Mouse (Mus musculus) spleen, adult 2 months (tissue): Measurements from ENCODE around the gene Swap70. TPM values are rescaled to one million over a fixed set of nuclear protein-coding genes. Genes with fewer than 3 reads are reported as not detected.

ENCODE experiments used
- DNase-seq, 2 experiments: peaks; one replicate each; pipeline versions ENCODE4 v3.0.0 to v3.0.0-alpha.2; 2012 to 2021; ENCODE audit warnings: low spot score in 2 of 2, low read depth in 1 of 2
- H3K27ac ChIP-seq: fragments of 200-500 bp; 2 replicates; pipeline ENCODE4 v1.5.1; 2012; ENCODE audit warnings: low read length, inconsistent platforms; ENCODE audit not compliant: insufficient read depth
- H3K27me3 ChIP-seq: fragments of 200-500 bp; 2 replicates; pipeline ENCODE4 v1.6.1; 2012; ENCODE audit warnings: mild to moderate bottlenecking, moderate library complexity, low read length, inconsistent platforms; ENCODE audit not compliant: control insufficient read depth, insufficient read depth
- H3K36me3 ChIP-seq: fragments of 200-500 bp; 2 replicates; pipeline ENCODE4 v1.6.1; 2012; ENCODE audit warnings: mild to moderate bottlenecking, low read length, inconsistent platforms; ENCODE audit not compliant: control insufficient read depth, insufficient read depth
- H3K4me1 ChIP-seq: fragments of 200-500 bp; 2 replicates; pipeline ENCODE4 v1.6.1; 2011; ENCODE audit warnings: inconsistent platforms; ENCODE audit not compliant: control insufficient read depth, insufficient read depth, insufficient read length
- H3K4me3 ChIP-seq: fragments of 200-500 bp; 2 replicates; pipeline ENCODE4 v1.5.1; 2011; ENCODE audit warnings: mild to moderate bottlenecking, inconsistent platforms; ENCODE audit not compliant: insufficient read depth, insufficient read length; ENCODE audit errors: extremely low read depth
- CTCF ChIP-seq: fragments of 200-500 bp; IDR thresholded peaks from 2 replicates; pipeline ENCODE4 v1.5.1; 2011; ENCODE audit warnings: mild to moderate bottlenecking, inconsistent platforms; ENCODE audit not compliant: insufficient read depth, insufficient read length, insufficient replicate concordance; ENCODE audit errors: extremely low read depth
- POLR2A ChIP-seq: fragments of 200-500 bp; IDR thresholded peaks from 2 replicates; pipeline ENCODE4 v1.6.1; 2011; ENCODE audit warnings: low read depth, low read length, inconsistent platforms
- WGBS: fragments of 180-500 bp; shearing (Covaris S2); methylation state at CpG from one replicate; pipeline ENCODE4 v1.1.7; 2018; 5-methylcytosine and 5-hydroxymethylcytosine counted together
- polyA plus RNA-seq: library from polyadenylated mRNA; depleted of rRNA; stranded (reverse); fragments of >200 nt; gene quantifications from 2 replicates; pipeline ENCODE4 v1.2.3, GENCODE M21; 2012

Gene Swap70
- polyA plus RNA-seq, 1 experiment, result 69.7 TPM

- no peaks in the 10 kb centered on the region for H3K27me3 ChIP-seq
- H3K36me3 ChIP-seq, result no peaks in the 10 kb centered on the region
- peak overlapping the region; percentile 64 for H3K27ac ChIP-seq
- 28% methylated on average over 9 of the region's 9 CpGs for WGBS
- TF ChIP-seq POLR2A (no peak), CTCF (no peak)
- H3K4me1 ChIP-seq, result peaks cover 2% of the 10 kb centered on the region; the same call in 1 of the 2 replicates
- no peak overlapping the region for H3K4me3 ChIP-seq
- peak in 1 of 2 experiments; percentile 9 for DNase-seq
These were observed 92.0 kb downstream of the Swap70 start for GRCm38 (mm10) chr7:110313392-110314055.

DNA sequence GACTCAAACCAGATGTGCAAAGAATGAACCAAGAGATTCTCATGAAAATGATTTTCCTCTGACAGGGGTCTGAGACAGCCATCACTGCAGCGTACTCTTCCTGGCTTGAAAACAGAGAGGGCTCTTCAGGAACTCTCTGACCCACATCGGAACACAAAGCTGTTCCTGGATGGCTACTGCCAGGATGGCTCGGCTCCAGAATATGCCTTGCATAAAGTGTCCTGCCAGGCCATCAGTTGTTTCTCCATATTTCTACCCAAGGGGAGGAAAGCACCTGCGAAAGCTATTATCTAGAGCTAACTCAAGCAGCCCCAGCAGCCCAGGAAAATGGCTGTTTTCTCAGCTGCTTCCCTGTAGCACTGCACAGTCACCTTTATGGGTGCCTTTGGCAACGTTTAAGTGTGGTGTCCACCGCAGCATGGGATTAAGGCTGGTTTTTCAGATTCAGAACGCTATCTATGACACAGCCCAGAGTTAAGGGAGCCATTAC is 92.9 kb downstream of the Swap70 start:
- Histone ChIP-seq H3K36me3 (no peaks in the 10 kb centered on the region), H3K27me3 (no peaks in the 10 kb centered on the region), H3K4me1 (peaks cover 2% of the 10 kb centered on the region; the same call in 1 of the 2 replicates), H3K4me3 (no peak overlapping the region), H3K27ac (no peak overlapping the region)
- 88% methylated on average over 7 of the region's 7 CpGs for WGBS
- no peak for TF ChIP-seq POLR2A
- TF ChIP-seq CTCF, result no peak
- DNase-seq, result no peak

DNA sequence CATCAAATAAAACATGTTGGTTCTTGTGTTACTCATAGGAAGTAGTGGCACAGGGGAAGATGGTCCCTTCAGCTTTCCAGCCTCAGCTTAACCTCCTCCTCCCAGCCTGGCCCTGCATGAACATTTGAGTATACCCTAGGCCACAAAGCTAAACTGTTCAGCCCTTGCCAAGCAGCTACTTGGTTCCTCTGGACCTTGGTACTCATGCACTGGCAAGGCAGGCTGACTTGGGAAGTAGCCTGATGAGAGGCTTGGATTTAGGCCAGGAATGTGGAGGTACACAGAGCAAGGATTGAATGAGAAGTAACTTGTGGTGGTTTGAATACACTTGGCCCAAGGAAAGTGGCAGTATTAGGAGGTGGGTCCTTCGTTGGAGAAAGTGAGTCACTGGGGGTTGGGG is 93.8 kb downstream of the Swap70 start:
- 88% methylated on average over 1 of the region's 1 CpGs for WGBS
- peaks cover 2% of the 10 kb centered on the region; the same call in 1 of the 2 replicates for H3K4me1 ChIP-seq
- no peak overlapping the region for H3K4me3 ChIP-seq
- no peaks in the 10 kb centered on the region for H3K27me3 ChIP-seq
- no peak for DNase-seq
- TF ChIP-seq POLR2A, result no peak
- TF ChIP-seq CTCF, result no peak
- H3K36me3 ChIP-seq, result no peaks in the 10 kb centered on the region
- no peak overlapping the region for H3K27ac ChIP-seq

DNA sequence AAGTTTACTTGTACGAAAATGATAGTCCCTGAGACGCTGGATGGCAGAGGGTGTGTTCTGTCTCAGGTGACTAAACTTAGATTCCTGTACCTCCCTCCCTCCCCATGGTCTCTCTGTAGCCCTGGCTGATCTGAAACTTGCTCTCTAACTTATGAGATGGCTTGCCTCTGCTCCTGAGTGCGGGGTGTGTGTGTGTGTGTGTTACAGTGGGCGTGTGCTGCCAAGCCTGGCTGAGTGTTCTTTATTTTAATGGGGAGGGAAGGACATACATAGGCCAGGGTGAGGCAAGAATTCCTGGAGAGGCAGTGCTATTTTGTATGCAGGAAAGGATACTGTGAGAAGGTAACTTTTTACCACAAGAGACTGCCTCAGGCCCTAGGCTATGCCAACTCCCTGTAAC is 95.9 kb downstream of the Swap70 start:
- 87% methylated on average over 4 of the region's 4 CpGs for WGBS
- Histone ChIP-seq H3K4me1 (peaks cover 2% of the 10 kb centered on the region; the same call in 1 of the 2 replicates), H3K36me3 (no peaks in the 10 kb centered on the region), H3K27me3 (no peaks in the 10 kb centered on the region), H3K4me3 (no peak overlapping the region), H3K27ac (no peak overlapping the region)
- DNase-seq, result no peak
- TF ChIP-seq CTCF, result no peak
- TF ChIP-seq POLR2A, result no peak

DNA sequence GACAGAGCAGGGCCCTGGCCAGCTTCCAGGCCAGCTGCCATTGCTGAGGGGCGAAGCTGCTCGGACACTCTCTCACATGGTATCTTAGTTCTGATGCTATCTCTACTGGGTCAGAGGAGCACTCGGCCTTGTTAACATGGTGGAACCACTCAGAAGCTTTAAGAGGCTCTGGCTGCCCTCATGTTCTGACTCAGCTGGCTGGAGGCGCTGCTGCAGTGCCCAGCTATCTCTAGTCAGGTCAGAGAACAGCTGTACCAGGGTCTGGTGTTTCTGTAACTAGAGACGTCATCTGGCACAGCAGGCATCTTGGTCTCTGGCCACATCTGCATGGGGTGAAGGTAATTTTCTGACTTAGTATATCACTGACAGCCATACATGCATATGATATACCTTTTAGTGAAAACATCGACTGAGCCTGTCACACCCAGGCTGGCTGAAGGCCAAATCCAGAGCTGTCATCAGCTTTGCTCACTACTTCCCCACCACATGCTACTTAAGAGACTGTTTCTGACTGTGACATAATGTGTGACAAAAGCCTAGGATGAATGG is 97.5 kb downstream of the Swap70 start:
- H3K4me1 ChIP-seq, result no peaks in the 10 kb centered on the region
- WGBS, result 69% methylated on average over 6 of the region's 6 CpGs
- H3K27me3 ChIP-seq, result no peaks in the 10 kb centered on the region
- H3K36me3 ChIP-seq, result no peaks in the 10 kb centered on the region
- H3K27ac ChIP-seq, result no peak overlapping the region
- DNase-seq, result no peak
- no peak overlapping the region for H3K4me3 ChIP-seq
- TF ChIP-seq POLR2A (no peak), CTCF (no peak)

DNA sequence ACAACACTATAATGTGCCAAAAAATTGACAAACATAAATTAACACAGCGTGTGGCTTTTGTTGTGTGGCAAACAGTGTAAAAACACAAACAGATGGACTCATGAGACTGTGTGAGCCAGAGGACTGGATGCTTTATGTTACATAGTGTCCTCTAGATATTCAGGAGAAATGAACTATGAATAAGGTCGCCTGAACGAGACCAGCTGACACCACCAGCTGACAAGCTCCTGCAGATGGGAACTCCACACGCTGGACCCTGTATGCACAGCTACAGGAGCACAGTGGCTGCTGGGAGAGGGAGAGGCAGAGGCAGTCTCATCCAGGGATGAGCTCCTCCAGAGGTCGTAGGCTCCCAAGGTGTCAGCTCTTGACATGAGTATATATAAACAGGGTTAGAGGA is 99.6 kb downstream of the Swap70 start:
- no peaks in the 10 kb centered on the region for H3K4me1 ChIP-seq
- DNase-seq, result no peak
- H3K4me3 ChIP-seq, result no peak overlapping the region
- no peaks in the 10 kb centered on the region for H3K27me3 ChIP-seq
- TF ChIP-seq CTCF (no peak), POLR2A (no peak)
- no peak overlapping the region for H3K27ac ChIP-seq
- WGBS, result 93% methylated on average over 5 of the region's 5 CpGs
- H3K36me3 ChIP-seq, result no peaks in the 10 kb centered on the region

- 89% methylated on average over 1 of the region's 1 CpGs for WGBS
- DNase-seq, result no peak
- no peaks in the 10 kb centered on the region for H3K27me3 ChIP-seq
- no peaks in the 10 kb centered on the region; the same call in 1 of the 2 replicates for H3K36me3 ChIP-seq
- no peak overlapping the region for H3K4me3 ChIP-seq
- no peak for TF ChIP-seq POLR2A
- no peak for TF ChIP-seq CTCF
- no peaks in the 10 kb centered on the region for H3K4me1 ChIP-seq
- H3K27ac ChIP-seq, result no peak overlapping the region
These were observed 103.3 kb downstream of the Swap70 start for GRCm38 (mm10) chr7:110324852-110325251.
